Mouse (Mus musculus) hindbrain, embryonic 11.5 days (tissue): ENCODE data around the gene Adap2. TPM values are rescaled to one million over a fixed set of nuclear protein-coding genes. Genes with fewer than 3 reads are reported as not detected.
A peak's percentile ranks its signal among the peaks of the same experiment; 100 is the strongest.

ENCODE experiments used
- ATAC-seq: fragments of 200-750 bp; cut with Nextera tagmentation; 2 replicates; pipeline ENCODE4 v1.8.0; 2017; ENCODE audit warnings: mild to moderate bottlenecking, moderate TSS enrichment, moderate library complexity; ENCODE audit not compliant: low FRiP score
- DNase-seq: peaks from one replicate; pipeline ENCODE4 v3.0.0-alpha.2; 2015; ENCODE audit warnings: low spot score
- H3K27ac ChIP-seq: fragments of 300-500 bp; sonication (generic); 2 replicates; pipeline ENCODE4 v1.5.1; 2014; ENCODE audit warnings: mild to moderate bottlenecking, low read depth, low read length
- H3K27me3 ChIP-seq: fragments of 300-500 bp; sonication (generic); 2 replicates; pipeline ENCODE4 v1.6.1; 2014; ENCODE audit warnings: mild to moderate bottlenecking, low read length, moderate library complexity, mixed read lengths; ENCODE audit not compliant: control insufficient read depth, insufficient read depth
- H3K36me3 ChIP-seq: fragments of 300-500 bp; sonication (generic); 2 replicates; pipeline ENCODE4 v1.6.1; 2014; ENCODE audit warnings: mild to moderate bottlenecking, low read length, moderate library complexity, mixed read lengths; ENCODE audit not compliant: control insufficient read depth, insufficient read depth
- H3K4me1 ChIP-seq: fragments of 300-500 bp; sonication (generic); replicated peaks from 2 replicates; pipeline ENCODE4 v1.6.1; 2014; ENCODE audit warnings: low read length, mixed read lengths; ENCODE audit not compliant: control insufficient read depth, insufficient read depth
- H3K4me2 ChIP-seq: fragments of 300-500 bp; sonication (generic); replicated peaks from 2 replicates; pipeline ENCODE4 v1.6.1; 2014; ENCODE audit warnings: mild to moderate bottlenecking, low read depth, low read length
- H3K4me3 ChIP-seq: fragments of 300-500 bp; sonication (generic); 2 replicates; pipeline ENCODE4 v1.5.1; 2014; ENCODE audit warnings: low read depth, low read length
- H3K9ac ChIP-seq: fragments of 300-500 bp; sonication (generic); 2 replicates; pipeline ENCODE4 v1.6.1; 2014; ENCODE audit warnings: low read depth, low read length
- H3K9me3 ChIP-seq: fragments of 300-500 bp; sonication (generic); 2 replicates; pipeline ENCODE4 v1.6.1; 2016; ENCODE audit warnings: low read length; ENCODE audit not compliant: control insufficient read depth
- WGBS: fragments of 180-500 bp; shearing (Covaris S2); extraction: QIAGEN DNeasy Blood & Tissue Kit; methylation state at CpG from one replicate; pipeline ENCODE4 v1.1.7; 2014; 5-methylcytosine and 5-hydroxymethylcytosine counted together
- polyA plus RNA-seq: library from polyadenylated mRNA; unstranded; fragments of >200 nt; fragmentation: Nextera tagmentation; extraction: Ambion mirVana; gene quantifications from 2 replicates; pipeline ENCODE4 v1.2.1, GENCODE M21; 2014

Adap2 gene
- polyA plus RNA-seq, 1 experiment from 2014 or later = 1.1 TPM

DNA sequence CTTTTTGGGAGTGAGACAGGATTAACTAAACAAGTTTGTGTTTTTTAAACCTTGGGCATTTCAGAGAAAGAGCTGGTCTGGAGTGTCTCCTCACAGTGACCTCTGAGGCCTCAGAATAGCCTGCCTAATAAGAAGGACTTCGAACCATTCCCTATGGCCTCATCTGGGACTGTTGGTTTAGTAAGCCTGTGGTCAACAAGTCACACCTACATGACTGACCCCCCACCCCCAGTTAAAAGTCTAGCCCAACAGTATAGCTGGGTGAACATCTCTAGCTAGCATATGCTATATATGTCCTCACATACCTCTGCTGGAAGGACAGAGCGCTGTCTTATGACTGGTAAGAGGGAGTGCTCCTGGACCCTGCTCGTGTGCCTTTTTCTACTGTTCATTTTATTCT is 45.4 kb downstream of the Adap2 start:
- Histone ChIP-seq H3K27ac (no peak overlapping the region), H3K4me3 (no peak overlapping the region), H3K4me2 (no peak overlapping the region), H3K36me3 (no peaks in the 10 kb centered on the region), H3K27me3 (no peaks in the 10 kb centered on the region), H3K9me3 (0 out of 2 replicates have a peak, but pooled peaks cover 3% of the 10 kb centered on the region), H3K4me1 (no peaks in the 10 kb centered on the region), H3K9ac (no peak overlapping the region)
- DNase-seq (no peak), ATAC-seq (no peak)
- 96% methylated on average over 3 of the region's 3 CpGs for WGBS

GRCm38 (mm10) chr11:80199773-80200172 is 45.9 kb downstream of the Adap2 start:
- Histone ChIP-seq H3K4me3 (no peak overlapping the region), H3K4me2 (no peak overlapping the region), H3K27ac (no peak overlapping the region), H3K27me3 (no peaks in the 10 kb centered on the region), H3K9ac (no peak overlapping the region), H3K9me3 (no peaks in the 10 kb centered on the region), H3K4me1 (no peaks in the 10 kb centered on the region), H3K36me3 (no peaks in the 10 kb centered on the region)
- DNase-seq (no peak), ATAC-seq (no peak)
- WGBS = 95% methylated on average over 2 of the region's 2 CpGs

GRCm38 (mm10) chr11:80200326-80200725 is 46.4 kb downstream of the Adap2 start:
- Histone ChIP-seq H3K36me3 (no peaks in the 10 kb centered on the region), H3K27ac (no peak overlapping the region), H3K27me3 (no peaks in the 10 kb centered on the region), H3K4me3 (no peak overlapping the region), H3K4me1 (no peaks in the 10 kb centered on the region), H3K9me3 (no peaks in the 10 kb centered on the region), H3K9ac (no peak overlapping the region), H3K4me2 (no peak overlapping the region)
- 73% methylated on average over 1 of the region's 1 CpGs for WGBS
- DNase-seq = peak; percentile 40
- ATAC-seq = no peak

DNA sequence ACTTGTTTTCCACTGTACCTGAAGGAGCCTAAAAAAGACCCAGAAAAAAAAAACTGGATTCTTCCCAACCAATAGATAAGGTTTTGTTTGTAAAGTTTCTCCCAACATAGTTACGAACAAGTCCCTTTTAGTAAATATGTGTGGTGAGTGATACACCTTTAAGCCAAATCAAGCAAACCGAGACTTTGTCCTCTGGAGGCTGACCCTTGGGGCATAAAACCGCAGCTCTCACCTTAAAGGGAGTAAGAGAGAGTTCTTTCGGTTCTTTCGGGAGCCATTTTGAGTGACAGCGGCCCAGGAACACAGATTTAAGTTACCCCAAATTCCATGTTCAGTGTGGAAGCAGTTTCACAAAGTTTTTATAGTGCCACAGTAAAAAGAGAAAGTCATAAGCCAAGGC is 48.4 kb downstream of the Adap2 start:
- WGBS = 79% methylated on average over 6 of the region's 6 CpGs
- Histone ChIP-seq H3K4me1 (no peaks in the 10 kb centered on the region), H3K27ac (no peak overlapping the region), H3K36me3 (no peaks in the 10 kb centered on the region), H3K9ac (no peak overlapping the region), H3K4me2 (no peak overlapping the region), H3K9me3 (no peaks in the 10 kb centered on the region), H3K4me3 (no peak overlapping the region), H3K27me3 (no peaks in the 10 kb centered on the region)
- DNase-seq = no peak
- no peak for ATAC-seq

- H3K9ac ChIP-seq = no peak overlapping the region
- DNase-seq (no peak), ATAC-seq (no peak)
- H3K27ac ChIP-seq = no peak overlapping the region
- H3K4me2 ChIP-seq = no peak overlapping the region
- H3K27me3 ChIP-seq = no peaks in the 10 kb centered on the region
- H3K4me3 ChIP-seq = no peak overlapping the region
- 77% methylated on average over 3 of the region's 3 CpGs for WGBS
- H3K9me3 ChIP-seq = no peaks in the 10 kb centered on the region
- no peaks in the 10 kb centered on the region for H3K36me3 ChIP-seq
- H3K4me1 ChIP-seq = no peaks in the 10 kb centered on the region
These were observed 50.1 kb downstream of the Adap2 start for GRCm38 (mm10) chr11:80204037-80204436.

DNA sequence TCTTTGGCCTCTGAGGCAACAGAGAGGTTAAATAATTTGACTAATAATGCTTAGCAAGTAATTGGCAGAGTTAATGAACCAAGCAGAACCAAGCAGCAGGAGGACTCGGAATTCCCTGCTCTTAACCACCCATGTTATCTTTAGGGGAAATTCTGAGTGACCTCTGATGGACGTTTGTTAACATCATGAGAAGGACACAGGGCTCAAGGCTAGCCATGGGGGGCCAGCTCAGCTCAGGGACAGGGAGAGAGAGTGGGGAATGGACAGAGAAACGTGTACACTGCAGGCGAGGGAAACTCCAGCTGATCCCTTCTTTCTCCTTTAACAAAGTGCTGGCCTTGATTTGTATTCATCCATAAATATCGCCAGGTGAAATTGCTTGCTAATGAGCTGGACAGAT is 51.0 kb downstream of the Adap2 start:
- no peak overlapping the region for H3K9ac ChIP-seq
- no peak overlapping the region for H3K4me2 ChIP-seq
- ATAC-seq = no peak
- no peaks in the 10 kb centered on the region for H3K4me1 ChIP-seq
- DNase-seq = no peak
- H3K27ac ChIP-seq = no peak overlapping the region
- no peaks in the 10 kb centered on the region for H3K27me3 ChIP-seq
- no peak overlapping the region for H3K4me3 ChIP-seq
- H3K9me3 ChIP-seq = no peaks in the 10 kb centered on the region
- no peaks in the 10 kb centered on the region for H3K36me3 ChIP-seq
- WGBS = 50% methylated on average over 5 of the region's 5 CpGs

DNA sequence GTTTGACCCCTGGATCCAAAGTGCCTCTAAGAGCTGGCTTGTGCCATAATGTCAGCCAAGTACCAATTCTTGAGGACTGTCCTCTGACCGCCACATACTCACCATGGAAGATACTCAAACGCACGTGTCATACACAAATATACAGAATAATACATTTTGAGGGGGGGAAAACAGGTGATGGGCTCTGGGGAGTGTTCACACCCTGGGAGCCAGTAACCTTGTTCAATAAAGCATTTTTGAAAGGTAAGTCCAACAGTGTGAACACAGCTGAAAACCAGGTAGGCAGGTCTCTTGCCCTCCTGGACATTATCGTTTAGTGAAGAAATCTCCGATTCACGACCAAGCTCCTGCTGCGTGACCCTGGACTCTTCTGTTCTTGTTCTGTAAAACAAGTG is 54.6 kb downstream of the Adap2 start:
- peak overlapping the region; percentile 96; the same call in 1 of the 2 replicates for H3K4me3 ChIP-seq
- H3K9me3 ChIP-seq = no peaks in the 10 kb centered on the region
- no peaks in the 10 kb centered on the region for H3K36me3 ChIP-seq
- peak; percentile 61 for ATAC-seq
- H3K27ac ChIP-seq = no peak overlapping the region
- DNase-seq = no peak
- H3K9ac ChIP-seq = no peak overlapping the region
- peaks cover 3% of the 10 kb centered on the region; the same call in 1 of the 2 replicates for H3K4me1 ChIP-seq
- no peak overlapping the region for H3K4me2 ChIP-seq
- 35% methylated on average over 7 of the region's 7 CpGs for WGBS
- no peaks in the 10 kb centered on the region for H3K27me3 ChIP-seq

DNA sequence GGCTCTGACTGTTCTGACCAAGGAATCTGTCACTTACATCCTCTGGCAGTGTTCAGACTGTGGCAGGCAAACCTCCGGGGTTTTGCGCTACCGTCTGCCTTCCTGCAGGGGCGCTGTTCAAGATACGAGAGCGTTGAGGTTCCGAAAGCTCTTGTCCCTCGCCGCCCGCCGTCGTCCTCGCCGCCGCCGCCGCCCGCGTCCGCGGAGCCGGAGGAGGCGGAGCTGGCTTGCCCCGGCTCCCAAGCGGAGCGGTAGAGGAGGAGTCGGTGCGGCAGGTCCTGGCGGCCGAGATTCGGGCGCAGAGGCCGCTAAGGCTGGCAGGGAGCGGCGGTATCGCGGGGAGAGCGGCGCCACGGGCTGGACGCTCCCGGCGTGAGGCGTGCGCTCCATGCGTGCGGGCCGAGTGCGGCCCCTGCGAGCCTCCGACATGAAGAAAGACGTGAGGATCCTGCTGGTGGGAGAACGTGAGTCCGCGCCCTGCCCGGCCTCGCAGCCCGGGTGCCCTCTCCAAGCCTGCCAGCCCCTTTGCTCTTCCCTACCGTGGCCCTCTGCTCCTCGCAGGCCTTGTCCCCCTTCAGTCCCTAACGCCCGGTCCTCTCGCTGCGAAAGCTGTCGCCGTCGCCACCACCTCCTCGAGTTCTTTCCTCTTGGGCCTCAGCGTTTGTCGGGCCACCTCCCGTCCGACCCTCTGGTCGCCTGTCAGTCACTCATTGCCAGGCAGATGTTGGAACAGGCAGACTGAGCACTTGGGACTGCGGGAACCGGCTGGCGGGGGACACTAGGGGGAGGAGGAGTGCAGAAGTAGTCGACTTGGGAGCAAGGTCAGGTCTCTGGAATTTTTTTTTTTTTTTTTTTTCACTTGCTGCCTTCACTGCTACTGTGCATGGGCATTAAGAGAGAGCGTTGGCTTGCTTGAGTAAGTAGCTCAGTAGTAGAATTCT is 55.2 kb downstream of the Adap2 start, which contains the start of gene Rhot1:
TSS of gene Rhot1 (plus strand) at position 160 of the 941 bp plus-strand sequence.
- WGBS = 0% methylated on average over 67 of the region's 78 CpGs
- ATAC-seq = peak; percentile 94
- H3K36me3 ChIP-seq = no peaks in the 10 kb centered on the region

GRCm38 (mm10) chr11:80210321-80210720 is 56.4 kb downstream of the Adap2 start:
- ATAC-seq (no peak), DNase-seq (no peak)
- H3K4me1 ChIP-seq = peaks cover 3% of the 10 kb centered on the region; the same call in 1 of the 2 replicates
- no peaks in the 10 kb centered on the region for H3K36me3 ChIP-seq
- peak overlapping the region; percentile 96 for H3K4me3 ChIP-seq
- H3K27ac ChIP-seq = no peak overlapping the region
- H3K27me3 ChIP-seq = no peaks in the 10 kb centered on the region
- H3K9me3 ChIP-seq = no peaks in the 10 kb centered on the region
- peak overlapping the region; percentile 16; the same call in 1 of the 2 replicates for H3K9ac ChIP-seq
- 59% methylated on average over 6 of the region's 6 CpGs for WGBS
- peak overlapping the region; percentile 38 for H3K4me2 ChIP-seq

More for the DNA sequence above, 55.2 kb downstream of the Adap2 start, which contains the start of gene Rhot1:
- Histone ChIP-seq H3K9me3 (no peaks in the 10 kb centered on the region), H3K9ac (peak within 1 kb of the TSS; percentile 81), H3K27ac (peak within 1 kb of the TSS; percentile 90), H3K27me3 (no peaks in the 10 kb centered on the region), H3K4me2 (peak within 1 kb of the TSS; percentile 38), H3K4me3 (peak within 1 kb of the TSS; percentile 96), H3K4me1 (peaks cover 3% of the 10 kb centered on the region; the same call in 1 of the 2 replicates)
- peak; percentile 99 for DNase-seq
